Mouse (Mus musculus) neural tube, embryonic 10.5 days (tissue): Measurements from ENCODE around the gene Sardh.
A peak's percentile ranks its signal among the peaks of the same experiment; 100 is the strongest.

ENCODE experiments used
- DNase-seq: peaks from one replicate; pipeline ENCODE4 v3.0.0-alpha.2; 2017; ENCODE audit warnings: low spot score; ENCODE audit errors: extremely low spot score

Sardh gene

GRCm38 (mm10) chr2:27175696-27176267 is 72.4 kb downstream of the Sardh start:
- DNase-seq, result no peak

DNA sequence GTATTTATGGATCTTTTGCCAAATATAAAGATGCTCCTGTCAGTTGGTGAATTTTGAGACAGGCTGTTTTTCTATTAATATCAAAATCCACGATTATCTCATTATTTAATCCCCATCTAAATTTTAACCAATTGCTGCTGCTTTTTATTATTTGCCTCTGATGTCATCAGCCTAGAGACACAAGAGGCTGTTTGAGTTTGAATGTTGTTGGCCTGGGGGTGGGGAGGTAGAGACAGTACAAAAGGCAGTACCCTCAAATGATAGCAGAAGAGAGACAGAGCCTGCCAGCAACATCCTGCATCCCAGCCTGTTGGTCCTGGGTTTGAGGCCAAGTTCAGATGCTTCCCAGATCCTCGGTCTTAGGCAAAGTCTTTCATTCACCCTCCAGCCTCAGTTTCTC is 73.9 kb downstream of the Sardh start:
- no peak for DNase-seq

DNA sequence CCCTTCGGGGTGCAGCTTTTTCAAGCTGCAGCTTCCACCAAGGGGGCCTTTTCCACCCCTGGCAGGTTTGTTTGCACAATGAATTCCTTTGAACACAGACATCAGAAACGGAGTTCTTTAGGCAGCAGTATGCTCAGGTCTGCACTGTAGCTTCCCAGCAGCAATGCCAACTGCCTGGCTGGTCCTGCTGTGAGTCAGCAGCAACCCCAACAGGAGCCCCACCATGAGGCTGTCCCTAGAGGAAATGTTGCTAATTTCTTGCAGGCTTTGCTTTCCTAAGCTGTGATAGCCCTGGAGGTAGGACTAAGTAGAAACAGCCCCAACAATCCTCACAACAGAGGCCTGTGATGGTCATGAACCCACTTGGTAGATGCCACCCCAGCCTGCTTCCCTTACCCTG is 81.1 kb downstream of the Sardh start:
- no peak for DNase-seq

DNA sequence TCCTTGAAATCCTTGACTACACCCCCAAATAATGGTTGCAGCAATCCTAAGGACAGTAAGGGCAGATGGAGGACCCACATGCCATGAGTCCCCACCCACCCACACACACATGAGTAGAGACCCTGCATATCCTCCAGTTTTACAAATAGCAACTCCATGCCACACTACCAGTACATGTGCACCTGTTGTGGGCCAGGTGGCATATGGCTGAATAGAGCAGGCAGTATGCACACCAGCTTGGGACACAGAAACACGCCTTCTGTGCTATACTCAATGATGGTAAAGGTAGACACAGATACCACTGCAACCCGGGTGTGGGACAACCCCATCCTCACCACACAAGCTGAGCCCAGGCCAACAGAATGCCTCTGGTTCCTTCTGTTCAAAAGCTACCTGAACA is 82.1 kb downstream of the Sardh start:
- DNase-seq, result no peak

- DNase-seq, result no peak
These were observed 83.1 kb downstream of the Sardh start, which contains the start of gene Dbh for GRCm38 (mm10) chr2:27164796-27165590. TSS of gene Dbh (plus strand) at chr2:27165233.

GRCm38 (mm10) chr2:27163851-27164250 is 84.3 kb downstream of the Sardh start:
- no peak for DNase-seq

- no peak for DNase-seq
These were observed 85.5 kb downstream of the Sardh start for GRCm38 (mm10) chr2:27162656-27163055.

GRCm38 (mm10) chr2:27161526-27161925 is 86.6 kb downstream of the Sardh start:
- DNase-seq, result no peak

GRCm38 (mm10) chr2:27156596-27156995 is 91.5 kb downstream of the Sardh start:
- DNase-seq, result no peak

GRCm38 (mm10) chr2:27154466-27155185 is 93.5 kb downstream of the Sardh start:
- no peak for DNase-seq

- DNase-seq, result no peak
These were observed 98.7 kb downstream of the Sardh start for GRCm38 (mm10) chr2:27149457-27149856.

GRCm38 (mm10) chr2:27146840-27147239 is 101.3 kb downstream of the Sardh start:
- no peak for DNase-seq

DNA sequence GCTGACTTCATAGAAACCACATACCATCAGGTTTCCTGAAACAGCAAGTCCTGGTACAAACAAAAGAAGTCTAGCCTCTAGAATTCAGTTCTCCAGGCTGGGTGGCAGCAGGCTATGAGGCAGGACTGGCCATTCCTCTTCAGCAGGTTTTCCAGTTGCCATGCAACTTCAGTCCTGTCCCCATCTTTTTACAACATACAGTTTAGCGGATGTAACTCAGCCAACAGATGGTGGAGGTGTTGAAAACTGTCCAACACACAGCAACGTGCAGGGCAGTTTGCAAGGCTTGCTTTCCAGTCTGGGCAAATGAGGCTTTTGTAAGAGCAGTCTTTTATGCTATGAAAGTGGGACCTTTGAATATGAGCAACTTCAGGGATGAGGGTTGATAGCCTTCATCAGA is 103.2 kb downstream of the Sardh start:
- DNase-seq, result no peak

DNA sequence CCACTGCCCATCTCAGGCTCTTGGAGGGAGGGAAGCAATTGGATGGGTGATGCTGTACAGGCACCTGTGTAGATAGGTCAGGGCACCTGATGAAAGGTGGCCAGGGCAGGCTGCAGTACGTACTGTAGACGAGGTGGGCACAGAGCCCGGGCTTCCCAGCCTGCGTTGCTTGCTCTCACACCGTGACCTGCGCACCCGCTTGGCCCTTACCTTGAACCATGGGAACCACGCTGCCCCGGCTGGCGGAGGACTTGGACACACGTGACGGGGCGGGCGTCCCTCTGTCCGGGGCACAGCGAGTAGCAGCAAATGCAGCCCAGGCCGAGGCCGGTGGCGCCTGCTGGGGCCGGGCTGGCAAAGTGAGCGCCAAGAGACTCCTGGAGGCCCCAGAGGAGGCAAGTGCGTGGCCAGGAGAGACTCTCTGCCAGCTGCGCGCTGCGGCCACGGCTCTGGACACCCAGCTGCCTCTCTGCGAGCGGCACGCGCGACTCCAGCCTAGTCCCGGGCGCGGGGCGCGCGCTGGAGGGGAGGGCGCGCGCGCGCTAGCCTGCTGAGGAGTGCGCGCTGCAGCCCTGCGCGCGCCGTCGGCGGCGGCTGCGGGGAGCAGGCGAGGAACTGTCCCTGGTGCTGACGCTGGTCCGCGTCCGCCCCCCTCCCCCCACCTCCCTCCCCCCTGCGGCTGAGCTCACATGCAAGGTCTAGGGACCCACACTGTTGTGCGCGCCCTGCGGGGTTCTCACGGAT is 106.0 kb downstream of the Sardh start, which contains the start of gene Fam163b:
Fam163b (minus strand) TSS at position 542 of the 744 bp plus-strand sequence.
- DNase-seq, result peak; percentile 67
